Mouse (Mus musculus) heart, postnatal 0 days (tissue): Measurements from ENCODE around the gene Eps15l1.

Experiments used
- CTCF ChIP-seq: IDR thresholded peaks from 2 replicates; pipeline ENCODE4 v1.5.1; 2016; ENCODE audit warnings: antibody characterized with exemption, control low read depth, low read depth
- EP300 ChIP-seq: IDR thresholded peaks from 2 replicates; pipeline ENCODE4 v1.6.1; 2016; ENCODE audit warnings: antibody characterized with exemption, low read depth

- TF ChIP-seq CTCF = no peak
- TF ChIP-seq EP300 = no peak
Measured at GRCm38 (mm10) chr8:72334144-72334641, 87.1 kb downstream of the Eps15l1 start.
